Mouse (Mus musculus) lung, postnatal 25 days (tissue): ENCODE measurements around the gene Rcan3.

ENCODE experiments used
- DNase-seq: peaks from one replicate; pipeline ENCODE4 v3.0.0; 2022; ENCODE audit warnings: low spot score

Rcan3 gene

DNA sequence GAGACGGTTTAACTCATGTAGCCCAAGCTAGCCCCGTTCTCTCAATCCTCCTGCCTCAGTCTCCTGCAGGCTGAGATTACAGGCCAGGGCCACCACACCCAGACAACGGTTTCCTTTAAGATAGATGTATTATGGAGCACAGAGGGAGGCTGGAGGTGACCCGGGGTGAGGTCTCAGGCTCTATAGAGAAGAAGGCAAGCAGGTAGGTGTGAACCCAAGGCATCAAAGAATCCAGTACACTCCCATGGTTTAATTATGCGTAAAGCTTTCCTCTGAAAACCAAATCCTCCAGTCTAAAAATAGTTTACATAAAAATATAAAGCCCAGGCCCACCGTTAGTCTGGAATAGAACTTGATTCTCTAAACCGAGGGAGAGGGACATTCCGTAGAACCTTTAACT is 20.2 kb downstream of the Rcan3 start:
- DNase-seq, result no peak

DNA sequence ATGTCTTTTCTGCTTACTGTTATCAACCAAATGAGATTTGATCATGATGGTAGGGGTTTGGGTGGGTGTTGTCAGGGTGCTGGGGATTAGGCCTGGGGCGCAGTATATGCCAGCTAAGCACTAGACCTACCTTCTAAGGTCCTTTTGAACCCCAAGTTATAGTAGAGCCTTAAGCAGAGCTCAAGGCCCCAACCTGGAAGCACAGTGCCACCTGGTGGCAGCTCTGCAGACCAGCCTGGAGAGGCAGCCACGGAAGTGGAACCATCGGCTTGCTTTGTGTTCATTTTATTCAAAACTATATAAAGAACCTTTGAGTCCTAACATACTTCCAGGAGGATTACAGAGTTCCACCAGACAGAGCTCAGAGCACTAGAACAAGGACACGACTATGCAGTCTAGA is 22.0 kb downstream of the Rcan3 start:
- DNase-seq, result peak; percentile 54

DNA sequence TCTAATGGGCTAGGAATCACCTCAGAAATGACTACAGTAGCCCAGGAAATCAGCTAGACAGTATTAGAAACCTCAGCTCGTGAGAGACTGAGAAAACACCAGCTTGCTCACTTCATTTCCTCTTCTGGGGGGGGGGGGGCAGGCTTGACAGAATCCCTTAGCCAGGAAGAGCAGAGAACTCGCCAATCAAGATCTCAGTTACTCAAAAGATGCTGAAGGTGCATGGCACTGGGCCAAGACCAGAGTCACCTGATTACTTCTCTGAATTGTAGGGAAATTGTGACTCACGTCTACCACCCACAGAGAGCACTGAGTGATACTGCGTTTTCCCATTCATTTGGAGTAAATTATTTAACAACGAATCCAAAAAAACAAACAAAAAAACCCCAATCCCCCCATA is 27.5 kb downstream of the Rcan3 start:
- DNase-seq, result peak; percentile 18

DNA sequence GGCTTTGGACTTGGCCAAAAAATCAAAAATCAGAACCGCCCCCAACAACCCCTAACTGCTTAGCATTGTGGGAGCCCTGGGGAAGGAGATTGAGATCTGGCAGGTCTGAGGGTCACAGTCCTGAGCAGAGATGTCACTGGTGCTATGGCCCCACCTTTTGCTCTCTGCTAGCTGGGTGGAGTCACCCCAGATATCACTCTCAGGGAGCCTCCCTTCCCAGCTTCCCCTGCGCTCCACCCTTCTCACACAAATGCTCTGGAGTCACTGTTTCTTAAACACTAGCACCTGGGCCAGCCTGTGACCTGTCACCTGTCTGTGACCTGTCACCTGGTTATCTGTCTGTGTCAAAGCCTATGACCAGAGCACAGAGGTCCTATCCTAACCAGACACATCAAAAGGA is 28.7 kb downstream of the Rcan3 start:
- no peak for DNase-seq

DNA sequence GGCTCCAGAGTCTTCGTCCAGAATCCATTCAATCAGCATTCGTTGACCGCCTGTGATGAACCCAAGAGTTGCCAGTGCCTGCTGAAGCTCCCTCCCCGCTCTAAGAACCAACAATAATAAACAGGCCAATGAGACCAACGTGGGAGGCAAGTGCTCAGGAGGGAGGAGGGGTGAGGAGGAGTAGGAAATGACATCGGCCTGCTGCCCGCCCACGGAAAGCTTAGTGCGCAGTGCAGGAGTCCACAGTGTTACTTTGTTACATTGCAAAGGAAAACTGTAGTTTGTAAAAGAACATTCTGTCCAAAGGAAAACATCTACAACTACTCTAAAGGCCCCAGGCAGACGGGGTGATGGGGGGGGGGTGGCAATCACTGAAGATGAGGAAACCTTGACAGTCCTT is 29.6 kb downstream of the Rcan3 start:
- DNase-seq, result no peak

DNA sequence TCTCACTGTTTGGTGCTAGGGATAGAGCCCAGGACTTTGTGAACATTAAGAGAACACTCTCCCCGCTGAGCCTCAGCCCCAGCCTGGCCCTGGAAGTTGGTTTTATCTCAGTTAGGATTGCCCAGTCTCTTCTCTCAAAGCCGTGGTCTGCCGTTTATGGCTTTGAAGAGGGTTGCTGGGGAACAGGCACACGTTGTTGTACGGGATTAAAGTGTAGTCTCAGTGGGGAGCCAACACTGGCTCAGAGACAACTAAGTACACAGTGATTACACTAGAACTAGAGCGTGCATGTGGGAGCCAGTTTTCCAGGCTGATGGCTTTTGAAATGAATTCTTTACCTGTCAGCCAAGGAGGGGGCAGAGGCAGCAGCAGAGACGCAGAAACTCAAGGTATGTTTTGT is 31.8 kb downstream of the Rcan3 start:
- no peak for DNase-seq

DNA sequence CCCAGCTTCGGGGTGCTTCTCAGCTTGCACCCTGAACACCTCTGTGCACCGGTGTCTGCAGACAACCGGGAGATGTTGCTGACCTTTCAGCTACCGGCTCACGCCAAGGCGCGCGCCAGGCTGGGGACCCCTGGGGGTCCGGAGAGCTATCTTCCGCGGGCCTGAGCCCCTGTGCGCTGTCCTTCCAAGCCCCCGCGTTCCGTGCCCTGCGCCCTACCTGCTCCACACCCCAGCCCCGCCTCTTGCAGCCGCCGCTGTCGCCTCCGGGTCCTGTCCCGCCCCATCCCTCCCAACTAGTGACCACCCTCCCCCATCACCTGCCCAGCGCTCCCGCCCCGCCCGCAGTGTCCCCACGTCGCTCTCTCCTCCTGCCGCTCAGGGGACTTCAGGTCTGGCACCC is 35.7 kb downstream of the Rcan3 start, which contains the start of gene Ncmap:
Gene Ncmap, minus strand, starts transcription at position 237 of the 400 bp plus-strand sequence.
- DNase-seq, result no peak

DNA sequence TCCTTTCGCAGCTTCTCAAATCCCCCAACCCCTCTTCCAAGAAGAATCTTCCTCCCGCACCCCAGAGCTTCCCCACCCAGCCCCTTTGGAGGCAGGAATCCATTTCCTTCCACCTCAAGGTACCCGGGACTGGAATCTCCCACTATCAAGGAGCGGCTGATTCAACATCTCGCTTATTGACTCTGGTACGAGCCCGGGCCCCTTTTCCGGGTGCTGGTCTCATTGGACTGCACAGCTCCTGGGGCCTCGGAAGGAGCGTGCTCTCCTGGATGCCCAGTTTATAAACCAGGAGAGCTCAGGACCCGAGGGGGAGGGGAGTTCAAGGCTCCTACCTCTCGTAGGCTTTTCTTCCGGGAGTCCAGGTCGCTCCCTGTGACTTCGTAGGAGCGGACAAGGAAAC is 36.1 kb downstream of the Rcan3 start:
- no peak for DNase-seq

DNA sequence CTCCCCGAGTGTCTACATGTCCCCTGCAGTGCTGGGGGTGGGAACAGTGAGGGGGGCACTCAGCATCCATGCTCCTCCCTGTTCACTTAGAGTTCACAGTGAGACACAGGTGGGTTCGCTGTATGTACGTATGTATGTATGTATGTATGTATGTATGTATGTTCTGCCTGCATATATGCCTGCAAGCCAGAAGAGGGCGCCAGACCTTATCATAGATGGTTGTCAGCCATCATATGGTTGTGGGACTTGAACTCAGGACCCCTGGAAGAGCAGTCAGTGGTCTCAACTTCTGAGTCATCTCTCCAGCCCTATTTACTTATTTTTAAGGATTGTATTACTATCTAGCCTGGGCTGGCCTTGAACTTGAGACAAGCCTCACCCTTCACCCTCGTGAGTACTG is 37.4 kb downstream of the Rcan3 start:
- no peak for DNase-seq

DNA sequence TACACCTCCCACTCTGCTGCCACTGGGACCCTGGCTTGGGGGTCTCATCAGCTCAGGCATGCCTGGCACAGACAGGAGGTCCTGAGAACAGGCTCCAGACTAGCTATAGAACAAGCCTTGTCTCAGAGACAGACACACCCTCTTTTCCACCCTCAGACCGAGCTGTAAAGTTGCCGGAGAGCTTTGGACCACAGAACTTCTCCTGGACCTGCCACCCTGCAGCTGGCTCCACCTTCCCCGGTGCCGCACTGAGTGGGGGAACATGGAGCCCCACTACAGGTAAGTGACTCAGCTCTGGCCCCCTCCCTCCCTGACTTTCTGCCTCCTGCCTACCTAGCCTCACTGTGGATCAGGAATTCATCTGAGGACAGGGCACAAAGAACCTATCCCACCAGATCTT is 38.3 kb downstream of the Rcan3 start:
- no peak for DNase-seq

DNA sequence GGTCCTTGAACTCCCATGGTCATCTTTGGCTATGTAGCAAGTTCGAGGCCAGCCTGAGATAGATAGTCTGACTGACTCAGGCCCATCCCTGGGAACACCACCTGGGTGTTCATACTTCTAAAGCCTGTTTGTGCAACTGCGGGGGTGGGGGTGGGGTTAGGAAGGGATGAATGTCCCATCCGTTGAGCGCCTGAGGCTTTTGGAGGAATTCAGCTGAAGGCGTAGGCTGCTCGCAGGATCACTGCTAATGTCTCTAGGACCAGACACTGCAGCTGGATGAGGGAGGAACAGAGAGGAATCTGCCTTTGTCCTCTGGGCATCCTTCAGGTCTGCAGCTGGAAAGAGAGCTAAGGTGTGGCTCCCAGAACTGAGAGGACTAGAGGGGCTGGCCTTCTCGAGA is 39.0 kb downstream of the Rcan3 start:
- no peak for DNase-seq

DNA sequence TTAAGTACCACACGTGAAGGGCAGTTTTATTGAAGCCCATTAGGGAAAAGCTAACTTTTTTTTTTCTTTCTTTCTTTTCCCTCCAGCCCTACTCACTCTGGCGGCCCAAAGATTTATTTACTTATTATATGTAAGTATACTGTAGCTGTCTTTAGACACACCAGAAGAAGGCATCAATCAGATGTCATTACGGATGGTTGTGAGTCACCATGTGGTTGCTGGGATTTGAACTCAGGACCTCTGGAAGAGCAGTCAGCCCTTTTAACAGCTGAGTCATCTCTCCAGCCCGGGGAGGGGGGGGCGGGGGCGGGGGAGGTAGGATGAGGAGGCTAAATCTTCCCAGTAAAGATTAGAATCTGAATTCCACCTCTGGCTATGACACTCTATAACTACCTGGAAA is 40.3 kb downstream of the Rcan3 start:
- DNase-seq, result no peak

DNA sequence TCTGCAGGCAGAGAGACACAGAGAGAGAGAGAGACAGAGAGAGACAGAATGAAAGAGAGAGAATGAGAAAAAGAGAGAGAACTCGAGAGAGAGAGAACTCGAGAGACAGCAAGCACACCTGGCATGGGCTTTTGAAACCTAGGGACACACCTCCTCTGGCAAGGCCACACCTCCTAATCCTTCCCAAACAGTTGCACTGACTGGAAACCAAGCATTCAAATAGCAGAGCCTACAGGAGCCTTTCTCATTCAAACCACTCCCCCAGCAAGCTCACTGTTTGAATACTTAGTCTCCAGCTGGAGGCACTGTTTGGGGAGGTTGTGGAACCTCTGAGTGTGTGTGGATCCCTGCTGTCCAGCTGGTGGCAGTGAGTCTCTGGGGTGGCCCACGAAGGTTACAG is 40.9 kb downstream of the Rcan3 start:
- no peak for DNase-seq

DNA sequence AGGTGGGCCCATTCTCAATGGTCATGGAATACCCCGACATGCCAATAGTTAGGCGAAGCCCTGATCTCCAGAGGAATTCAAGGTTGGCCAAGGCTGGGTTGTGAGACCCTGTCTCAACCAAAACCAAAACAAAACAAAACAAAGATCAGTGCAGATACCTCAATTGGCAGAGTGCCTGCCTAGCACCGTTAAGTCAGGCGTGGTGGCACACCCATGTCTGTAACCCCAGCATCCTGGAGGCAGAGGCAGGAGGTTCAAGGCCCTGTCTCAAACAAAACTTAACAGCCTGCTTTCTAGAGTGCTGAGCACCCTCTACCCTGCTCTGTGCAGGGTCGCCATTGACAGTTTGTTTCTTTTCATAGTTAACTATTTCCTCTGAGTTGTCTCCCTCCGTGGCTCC is 42.6 kb downstream of the Rcan3 start:
- DNase-seq, result no peak

DNA sequence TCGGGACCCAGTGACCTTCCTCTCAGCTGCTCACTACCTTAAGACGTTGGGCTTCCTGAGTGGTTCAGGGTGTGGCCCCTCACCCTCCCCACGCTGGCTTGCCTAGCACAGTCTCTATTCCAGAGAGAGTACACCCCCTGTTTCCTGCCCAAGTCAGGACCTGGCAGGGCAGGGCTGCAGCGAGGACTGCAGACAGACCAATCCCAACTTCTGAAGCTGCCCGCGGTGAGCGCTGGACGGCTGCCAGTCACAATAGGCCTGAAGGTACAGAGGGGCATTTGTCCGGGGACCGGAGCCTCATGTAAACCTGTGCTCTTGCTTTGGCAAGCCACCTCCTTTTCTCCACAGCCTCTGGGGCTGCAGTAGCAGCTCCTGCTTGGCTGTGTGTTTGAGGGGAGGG is 48.0 kb downstream of the Rcan3 start:
- DNase-seq, result no peak

DNA sequence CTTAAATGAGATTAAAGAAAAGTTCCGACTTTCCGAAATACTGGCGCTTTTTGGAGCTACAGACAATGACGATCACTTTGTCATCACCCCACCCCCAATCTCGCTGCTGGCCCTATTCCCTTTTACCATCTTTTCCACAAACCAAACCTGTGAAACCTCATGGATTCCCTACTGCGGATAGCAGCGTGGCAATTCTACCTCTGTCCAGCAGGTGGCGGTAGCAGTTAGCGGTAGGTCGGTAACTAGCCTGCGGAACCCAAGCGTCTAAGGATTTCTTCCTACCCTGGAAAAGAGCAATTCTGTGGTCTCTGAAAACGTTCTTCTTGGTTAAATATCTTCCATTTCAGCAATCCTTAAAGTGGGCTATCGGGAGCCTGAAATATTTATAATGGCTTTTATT is 51.3 kb downstream of the Rcan3 start:
- DNase-seq, result peak; percentile 70

DNA sequence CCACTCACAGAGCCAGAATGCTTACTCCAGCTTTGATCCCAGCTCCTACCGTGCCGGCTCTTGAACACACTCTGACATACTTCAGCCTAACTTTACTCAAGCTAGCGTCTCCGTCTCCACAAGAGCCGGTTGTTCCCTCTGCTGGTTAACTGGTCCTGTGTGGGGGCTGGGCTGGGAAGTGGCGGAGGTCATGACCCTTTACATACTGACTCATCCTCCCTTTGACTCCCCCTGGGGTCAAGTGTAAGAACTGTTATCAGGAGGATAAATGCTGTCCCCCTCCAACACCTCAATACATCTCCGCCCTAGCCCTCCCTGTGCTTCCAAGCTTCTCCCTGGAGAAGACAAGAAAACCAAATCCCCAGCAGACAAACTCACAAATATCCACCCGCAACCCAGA is 52.3 kb downstream of the Rcan3 start:
- no peak for DNase-seq

DNA sequence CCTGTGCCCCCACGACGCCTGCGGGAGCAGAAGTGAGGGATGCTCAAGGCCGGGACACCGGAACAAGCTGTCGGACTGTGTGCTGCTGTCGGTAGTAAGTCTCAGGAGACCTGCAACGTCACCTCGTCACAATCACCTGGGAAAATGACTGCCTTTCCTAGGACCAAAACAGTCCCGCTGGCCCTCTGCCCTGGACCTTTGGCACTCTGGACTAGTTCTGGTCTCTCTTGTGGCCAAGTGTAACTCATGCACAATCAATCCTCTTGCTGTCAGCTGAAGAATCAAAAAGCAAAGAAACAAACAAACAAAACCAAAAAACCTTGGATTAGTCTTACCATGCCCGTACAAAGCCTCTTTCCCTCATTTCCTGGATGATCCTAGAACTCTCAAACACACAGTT is 56.4 kb downstream of the Rcan3 start:
- no peak for DNase-seq

DNA sequence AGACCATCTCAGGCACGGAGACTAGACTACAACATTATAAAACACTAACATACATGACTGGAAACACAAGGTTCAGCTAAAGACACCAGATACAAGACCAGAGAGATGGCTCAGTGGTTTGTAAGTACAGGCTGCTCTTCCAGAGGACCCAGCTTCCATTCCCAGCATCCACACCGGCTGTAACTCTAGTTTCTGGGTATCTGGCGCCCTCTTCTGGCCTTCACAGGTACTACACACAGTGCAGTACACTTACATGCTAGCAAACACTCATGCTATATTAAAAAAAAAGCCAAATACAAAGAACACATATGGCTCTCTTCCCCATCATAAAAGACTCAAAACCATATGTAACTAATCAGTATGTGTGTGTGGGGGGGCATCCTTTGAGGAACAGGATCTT is 58.2 kb downstream of the Rcan3 start:
- DNase-seq, result no peak

DNA sequence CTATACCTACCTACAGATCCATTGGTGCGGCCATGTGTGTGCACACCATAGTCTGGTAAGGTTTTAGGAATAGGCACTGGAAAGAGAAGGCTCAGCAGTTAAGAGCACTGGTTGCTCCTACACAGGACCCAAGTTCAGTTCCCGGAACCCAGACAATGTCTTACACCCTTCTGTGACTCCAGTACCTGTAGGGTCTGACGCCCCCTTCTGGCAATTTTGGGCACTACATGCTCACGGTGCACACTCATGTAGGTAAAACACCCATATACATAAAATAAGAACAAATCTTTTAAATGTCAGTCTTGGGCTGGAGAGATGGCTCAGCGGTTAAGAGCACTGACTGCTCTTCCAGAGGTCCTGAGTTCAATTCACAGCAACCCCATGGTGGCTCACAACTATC is 60.4 kb downstream of the Rcan3 start:
- no peak for DNase-seq

DNA sequence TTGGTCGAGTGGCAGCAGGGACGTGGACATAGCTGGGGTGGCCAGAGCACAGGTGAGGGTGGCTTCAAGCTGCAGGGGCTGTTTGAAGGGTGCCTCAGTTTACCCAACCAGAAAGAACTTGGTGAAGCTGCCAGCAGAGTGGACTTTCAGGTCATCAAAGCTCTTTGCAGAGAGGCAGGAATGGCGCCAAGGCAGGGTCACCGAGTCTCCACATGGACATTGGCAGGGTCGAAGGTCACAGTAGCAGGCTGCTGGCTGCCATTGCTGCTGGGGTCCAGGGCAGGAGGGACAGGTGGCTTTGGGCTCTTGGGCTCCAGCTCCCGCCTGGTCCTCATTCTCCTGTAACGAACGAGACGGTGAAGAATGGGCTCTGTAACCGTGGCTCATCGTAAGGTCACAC is 63.3 kb downstream of the Rcan3 start:
- DNase-seq, result no peak

DNA sequence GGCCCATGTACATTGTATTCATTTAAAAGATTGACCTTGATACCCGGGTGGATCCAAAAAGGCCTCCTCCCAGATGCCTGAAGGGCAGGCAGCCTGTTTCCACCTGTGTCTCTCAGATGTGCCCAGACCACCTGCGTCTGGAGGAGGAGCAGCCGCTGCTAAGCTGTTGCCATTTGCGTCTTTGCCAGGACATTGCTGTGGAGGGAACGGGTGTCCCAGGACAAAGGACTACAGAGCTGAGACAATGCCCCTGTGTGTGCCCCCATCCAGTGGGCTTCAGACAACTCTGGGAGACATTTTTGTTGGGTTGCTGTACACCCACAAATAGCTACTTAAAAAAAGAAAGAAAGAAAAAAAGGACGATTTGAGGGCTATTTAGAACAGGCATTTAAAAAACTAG is 70.8 kb downstream of the Rcan3 start:
- DNase-seq, result no peak
